Mouse (Mus musculus): ENCODE data around the gene Snrpg. TPM values are rescaled to one million over a fixed set of nuclear protein-coding genes. Genes with fewer than 3 reads are reported as not detected.

Snrpg gene
- total and polyA plus RNA-seq, 3 experiments, result 761 to 1,339 (median 796) TPM

DNA sequence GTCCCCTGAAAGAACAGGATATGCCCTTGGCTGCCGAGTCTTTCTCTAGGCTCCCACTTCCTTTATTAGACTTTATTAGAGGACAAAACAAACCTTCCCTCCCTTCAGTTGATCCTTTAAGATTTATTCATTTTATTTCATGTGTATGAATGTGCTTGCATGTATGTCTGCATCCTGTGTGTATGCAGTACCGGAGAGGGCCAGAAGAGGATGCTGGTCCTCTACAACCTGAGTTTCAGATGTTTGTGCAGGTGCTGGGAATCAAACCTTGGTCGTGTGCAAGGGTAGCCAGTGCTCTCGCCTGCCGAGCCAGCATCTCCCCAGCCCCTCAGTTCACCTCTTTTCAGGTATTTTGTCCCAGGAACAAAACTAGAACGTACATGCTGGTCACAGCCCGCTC, 9.7 kb upstream of the Snrpg start:
- Histone ChIP-seq H3K4me1 (ENCODE audit: control insufficient read depth in 1 of 2, insufficient read depth in 2 of 2, low read length in 2 of 2) (peaks cover 0 to 9% of the 10 kb centered on the region in 2 experiments; a peak in 2 of 4 replicates), H3K9ac (ENCODE audit: control insufficient read depth, low read depth, low read length, poor library complexity, severe bottlenecking) (no peak overlapping the region), H3K9me3 (replicated peaks; ENCODE audit: insufficient read depth, low read length) (no peaks in the 10 kb centered on the region), H3K4me3 (ENCODE audit: control insufficient read depth in 1 of 2, insufficient read depth in 1 of 2, low read depth in 2 of 2, low read length in 2 of 2) (no peak overlapping the region), H3K36me3 (ENCODE audit: control insufficient read depth in 1 of 2, insufficient read depth in 2 of 2, low read length in 2 of 2) (peaks cover 0 to 4% of the 10 kb centered on the region in 2 experiments; a peak in 2 of 4 replicates), H3K27ac (ENCODE audit: control insufficient read depth, low read depth, low read length) (no peak overlapping the region), H3K27me3 (ENCODE audit: control insufficient read depth in 1 of 2, insufficient read depth in 2 of 2, low read length in 2 of 2) (no peaks in the 10 kb centered on the region), H3K79me2 (ENCODE audit: control insufficient read depth, insufficient read depth, low read length, poor library complexity) (peaks cover 8% of the 10 kb centered on the region)
- TF ChIP-seq SMC3 (IDR thresholded peaks at IDR 0.05; ENCODE audit: low read depth, low read length), result no peak
- TF ChIP-seq ZC3H11A (IDR thresholded peaks at IDR 0.05; ENCODE audit: low read depth, low read length), result no peak
- peak in 2 of 3 experiments; percentile 23 to 55; a peak in 3 of 6 replicates for TF ChIP-seq CTCF (IDR thresholded peaks at IDR 0.05 in 2 of 3, conservative IDR thresholded peaks at IDR 0.05 in 1 of 3; ENCODE audit: control insufficient read depth in 1 of 3, insufficient read depth in 1 of 3, low read depth in 2 of 3, low read length in 3 of 3, poor library complexity in 1 of 3, severe bottlenecking in 1 of 3)
- no peak for DNase-seq (ENCODE audit: low read depth, low spot score)

DNA sequence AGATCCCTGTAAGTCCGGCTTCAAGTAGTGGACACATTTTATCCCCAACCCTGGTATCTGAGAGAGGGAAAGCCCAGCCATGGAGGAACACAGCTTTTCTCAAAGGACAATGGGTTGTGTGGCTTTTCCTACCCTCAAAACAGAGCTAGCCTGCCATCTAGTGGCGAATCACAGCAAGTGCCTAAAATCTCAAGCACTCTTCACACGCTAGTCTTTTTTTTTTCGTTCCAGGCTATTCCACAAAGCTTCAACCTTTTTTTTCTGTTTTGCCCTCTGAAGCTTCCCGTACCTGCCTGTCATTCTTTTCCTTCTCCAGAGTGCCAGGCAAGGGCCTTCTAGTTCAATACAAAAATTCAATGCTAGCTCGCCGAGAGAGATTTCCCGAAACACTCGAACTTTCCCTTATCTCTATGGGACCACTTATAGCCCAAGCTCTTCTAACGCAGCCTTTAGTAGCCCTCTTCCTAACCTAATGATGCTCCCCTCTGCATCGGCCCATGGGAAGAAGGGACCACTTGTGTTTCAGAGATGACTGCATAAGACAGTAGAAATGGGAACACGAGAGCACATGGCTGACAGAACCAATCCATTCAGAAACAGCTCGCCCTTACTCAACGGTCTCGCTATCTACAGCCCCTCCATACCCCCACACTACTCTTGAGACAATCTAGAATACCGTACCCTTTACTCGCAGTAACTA, 6.5 kb upstream of the Snrpg start:
- H3K36me3 ChIP-seq (ENCODE audit: control insufficient read depth in 1 of 2, insufficient read depth in 2 of 2, low read length in 2 of 2), result peaks cover 0 to 10% of the 10 kb centered on the region in 2 experiments; a peak in 2 of 4 replicates
- peaks cover 0 to 10% of the 10 kb centered on the region in 2 experiments; a peak in 2 of 4 replicates for H3K4me1 ChIP-seq (ENCODE audit: control insufficient read depth in 1 of 2, insufficient read depth in 2 of 2, low read length in 2 of 2)
- peaks cover 11% of the 10 kb centered on the region for H3K79me2 ChIP-seq (ENCODE audit: control insufficient read depth, insufficient read depth, low read length, poor library complexity)
- H3K27me3 ChIP-seq (ENCODE audit: control insufficient read depth in 1 of 2, insufficient read depth in 2 of 2, low read length in 2 of 2), result no peaks in the 10 kb centered on the region
- peak; percentile 88 for DNase-seq (ENCODE audit: low read depth, low spot score)
- H3K9ac ChIP-seq (ENCODE audit: control insufficient read depth, low read depth, low read length, poor library complexity, severe bottlenecking), result peak overlapping the region; percentile 74
- H3K4me3 ChIP-seq (ENCODE audit: control insufficient read depth in 1 of 2, insufficient read depth in 1 of 2, low read depth in 2 of 2, low read length in 2 of 2), result peak overlapping the region; percentile 62 to 65
- no peaks in the 10 kb centered on the region for H3K9me3 ChIP-seq (replicated peaks; ENCODE audit: insufficient read depth, low read length)
- H3K27ac ChIP-seq (ENCODE audit: control insufficient read depth, low read depth, low read length), result peak overlapping the region; percentile 63
- TF ChIP-seq ZNF384 (IDR thresholded peaks at IDR 0.05; ENCODE audit: low read depth, low read length) (peak; percentile 95), CTCF (IDR thresholded peaks at IDR 0.05 in 2 of 3, conservative IDR thresholded peaks at IDR 0.05 in 1 of 3; ENCODE audit: control insufficient read depth in 1 of 3, insufficient read depth in 1 of 3, low read depth in 2 of 3, low read length in 3 of 3, poor library complexity in 1 of 3, severe bottlenecking in 1 of 3) (peak; percentile 79 to 96 (median 84)), GATA1 (IDR thresholded peaks at IDR 0.05; ENCODE audit: low read depth, low read length) (peak; percentile 37; the same call in 1 of the 2 replicates), USF2 (IDR thresholded peaks at IDR 0.05; ENCODE audit: borderline replicate concordance in 1 of 2, insufficient read depth in 1 of 2, low read depth in 1 of 2, low read length in 2 of 2) (no peak), NRF1 (IDR thresholded peaks at IDR 0.05; ENCODE audit: insufficient read depth, low read depth, low read length, poor library complexity, severe bottlenecking) (no peak), TBP (IDR thresholded peaks at IDR 0.05; ENCODE audit: low read depth, low read length) (0 out of 2 replicates have a peak, but pooled peaks have one; percentile 25), NELFE (IDR thresholded peaks at IDR 0.05; ENCODE audit: low read depth, low read length) (no peak; the same call in 1 of the 2 replicates), TCF12 (IDR thresholded peaks at IDR 0.05; ENCODE audit: low read depth, low read length) (0 out of 2 replicates have a peak, but pooled peaks have one; percentile 10), MEF2A (IDR thresholded peaks at IDR 0.05; ENCODE audit: extremely low read depth, insufficient replicate concordance, low read depth, low read length, poor library complexity, severe bottlenecking) (no peak), E2F4 (IDR thresholded peaks at IDR 0.05; ENCODE audit: borderline replicate concordance, low read depth, low read length) (no peak), MXI1 (IDR thresholded peaks at IDR 0.05; ENCODE audit: low read depth, low read length) (peak; percentile 78), SIN3A (IDR thresholded peaks at IDR 0.05; ENCODE audit: low read length) (peak; percentile 36; the same call in 1 of the 2 replicates), BHLHE40 (IDR thresholded peaks at IDR 0.05; ENCODE audit: borderline replicate concordance, low read depth, low read length) (no peak), ZMIZ1 (IDR thresholded peaks at IDR 0.05; ENCODE audit: low read depth, low read length) (no peak), RAD21 (IDR thresholded peaks at IDR 0.05; ENCODE audit: low read depth, low read length) (peak; percentile 93), ZC3H11A (IDR thresholded peaks at IDR 0.05; ENCODE audit: low read depth, low read length) (peak; percentile 91), EP300 (IDR thresholded peaks at IDR 0.05; ENCODE audit: low read depth in 1 of 2, low read length in 2 of 2) (no peak), MAX (IDR thresholded peaks at IDR 0.05; ENCODE audit: low read length) (peak; percentile 39), CHD2 (IDR thresholded peaks at IDR 0.05; ENCODE audit: low read length) (no peak), POLR2AphosphoS5 (IDR thresholded peaks at IDR 0.05; ENCODE audit: borderline replicate concordance, low read depth, low read length) (no peak), CHD1 (IDR thresholded peaks at IDR 0.05; ENCODE audit: low read depth, low read length) (no peak), MYB (IDR thresholded peaks at IDR 0.05; ENCODE audit: low read depth, low read length) (no peak), ELF1 (IDR thresholded peaks at IDR 0.05; ENCODE audit: low read depth, low read length) (no peak), ETS1 (IDR thresholded peaks at IDR 0.05; ENCODE audit: low read depth, low read length) (no peak), USF1 (IDR thresholded peaks at IDR 0.05; ENCODE audit: low read depth, low read length) (no peak), SMC3 (IDR thresholded peaks at IDR 0.05; ENCODE audit: low read depth, low read length) (peak; percentile 86), POLR2AphosphoS2 (IDR thresholded peaks at IDR 0.05; ENCODE audit: low read length) (no peak), HCFC1 (IDR thresholded peaks at IDR 0.05; ENCODE audit: low read depth, low read length) (no peak; the same call in 1 of the 2 replicates)
